Mouse (Mus musculus) hindbrain, embryonic 12.5 days (tissue): Measurements from ENCODE around the gene Olfr1564. TPM values are rescaled to one million over a fixed set of nuclear protein-coding genes. Genes with fewer than 3 reads are reported as not detected.
"Not testable (repeated sequence)": the region's sequence is repeated elsewhere in the genome, so short reads cannot be mapped to it uniquely, and the experiment has no call there.

Experiments
- ATAC-seq: fragments of 200-750 bp; cut with Nextera tagmentation; 2 replicates; pipeline ENCODE4 v1.8.0; 2017; ENCODE audit warnings: moderate TSS enrichment; ENCODE audit not compliant: low FRiP score
- H3K27ac ChIP-seq: fragments of 300-500 bp; sonication (generic); 2 replicates; pipeline ENCODE4 v1.5.1; 2016; ENCODE audit warnings: mild to moderate bottlenecking
- H3K27me3 ChIP-seq: fragments of 300-500 bp; sonication (generic); 2 replicates; pipeline ENCODE4 v1.6.1; 2016; ENCODE audit warnings: mild to moderate bottlenecking
- H3K36me3 ChIP-seq: fragments of 300-500 bp; sonication (generic); 2 replicates; pipeline ENCODE4 v1.6.1; 2016; ENCODE audit warnings: mild to moderate bottlenecking
- H3K4me1 ChIP-seq: fragments of 300-500 bp; sonication (generic); 2 replicates; pipeline ENCODE4 v1.6.1; 2016
- H3K4me2 ChIP-seq: fragments of 300-500 bp; sonication (generic); replicated peaks from 2 replicates; pipeline ENCODE4 v1.6.1; 2016; ENCODE audit warnings: mild to moderate bottlenecking
- H3K4me3 ChIP-seq: fragments of 300-500 bp; sonication (generic); 2 replicates; pipeline ENCODE4 v1.5.1; 2016; ENCODE audit warnings: mild to moderate bottlenecking
- H3K9ac ChIP-seq: fragments of 300-500 bp; sonication (generic); 2 replicates; pipeline ENCODE4 v1.6.1; 2016; ENCODE audit warnings: mild to moderate bottlenecking, moderate library complexity
- H3K9me3 ChIP-seq: fragments of 300-500 bp; sonication (generic); replicated peaks from 2 replicates; pipeline ENCODE4 v1.6.1; 2016; ENCODE audit warnings: mild to moderate bottlenecking
- WGBS: fragments of 180-500 bp; shearing (Covaris S2); methylation state at CpG from one replicate; pipeline ENCODE4 v1.1.7; 2016; 5-methylcytosine and 5-hydroxymethylcytosine counted together
- polyA plus RNA-seq: library from polyadenylated mRNA; unstranded; fragments of >200 nt; fragmentation: Nextera tagmentation; extraction: Ambion mirVana; gene quantifications from 2 replicates; pipeline ENCODE4 v1.2.1, GENCODE M21; 2016

Olfr1564 gene
- polyA plus RNA-seq = not detected in 2 replicates

GRCm38 (mm10) chr17:33221590-33221989 is at the start of gene Olfr1564:
Gene Olfr1564, minus strand, starts transcription at chr17:33221690.
- 81% methylated on average over 2 of the region's 2 CpGs for WGBS
- Histone ChIP-seq H3K36me3 (no peaks in the 10 kb centered on the region), H3K4me3 (no peak within 1 kb of the TSS), H3K4me1 (no peaks in the 10 kb centered on the region), H3K27me3 (no peaks in the 10 kb centered on the region), H3K27ac (no peak within 1 kb of the TSS), H3K9ac (no peak within 1 kb of the TSS), H3K4me2 (no peak within 1 kb of the TSS), H3K9me3 (peaks cover 10% of the 10 kb centered on the region)
- no peak for ATAC-seq

DNA sequence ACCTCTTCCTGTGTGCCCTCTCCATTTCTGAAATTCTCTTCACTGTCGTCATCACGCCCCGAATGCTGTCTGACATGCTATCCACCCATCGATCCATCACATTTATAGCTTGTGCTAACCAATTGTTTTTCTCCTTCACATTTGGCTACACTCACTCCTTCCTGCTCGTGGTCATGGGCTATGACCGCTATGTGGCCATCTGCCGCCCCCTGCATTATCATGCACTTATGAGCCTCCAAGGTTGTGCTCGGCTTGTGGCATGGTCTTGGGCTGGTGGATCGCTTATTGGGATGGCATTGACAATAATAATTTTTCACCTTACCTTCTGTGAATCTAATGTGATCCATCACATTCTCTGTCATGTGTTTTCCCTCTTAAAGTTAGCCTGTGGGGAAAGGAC is 47.4 kb upstream of the Olfr1564 start:
- WGBS = 91% methylated on average over 9 of the region's 9 CpGs
- H3K27me3 ChIP-seq = 0 out of 2 replicates have a peak, but pooled peaks cover 3% of the 10 kb centered on the region
- no peak overlapping the region for H3K9ac ChIP-seq
- no peaks in the 10 kb centered on the region for H3K9me3 ChIP-seq
- no peak overlapping the region for H3K27ac ChIP-seq
- H3K36me3 ChIP-seq = no peaks in the 10 kb centered on the region
- H3K4me3 ChIP-seq = no peak overlapping the region
- no peaks in the 10 kb centered on the region for H3K4me1 ChIP-seq
- ATAC-seq = no peak
- no peak overlapping the region for H3K4me2 ChIP-seq

GRCm38 (mm10) chr17:33264376-33264775 is 42.9 kb upstream of the Olfr1564 start, which contains the start of gene Olfr63:
Gene Olfr63, plus strand, starts transcription at chr17:33264676.
- Histone ChIP-seq H3K4me3 (no peak within 1 kb of the TSS), H3K4me2 (no peak within 1 kb of the TSS), H3K9me3 (no peaks in the 10 kb centered on the region), H3K36me3 (no peaks in the 10 kb centered on the region), H3K27me3 (0 out of 2 replicates have a peak, but pooled peaks cover 3% of the 10 kb centered on the region), H3K9ac (no peak within 1 kb of the TSS), H3K27ac (no peak within 1 kb of the TSS), H3K4me1 (no peaks in the 10 kb centered on the region)
- 68% methylated on average over 1 of the region's 1 CpGs for WGBS
- ATAC-seq = no peak

DNA sequence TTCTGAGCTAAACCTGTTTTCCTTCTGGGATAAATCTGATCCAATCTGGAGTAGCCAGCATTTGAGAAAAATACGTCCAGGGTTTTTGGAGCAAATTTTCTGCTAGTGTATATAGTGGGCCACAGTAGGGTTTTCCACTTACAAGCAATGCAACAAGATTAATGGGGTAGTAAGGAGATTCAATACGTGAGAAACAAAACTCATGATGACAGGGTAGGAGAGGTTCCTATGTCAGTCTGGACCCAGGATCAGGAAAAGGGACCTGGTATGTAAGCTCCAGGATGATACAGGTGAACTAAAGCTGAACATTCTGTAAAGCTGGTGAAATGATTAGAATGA is 33.8 kb upstream of the Olfr1564 start:
- H3K4me2 ChIP-seq, H3K27me3 ChIP-seq, H3K9ac ChIP-seq, H3K27ac ChIP-seq, H3K36me3 ChIP-seq, H3K9me3 ChIP-seq, H3K4me1 ChIP-seq, H3K4me3 ChIP-seq: not testable (repeated sequence)
- WGBS = no CpG with 5 or more reads among the region's 2 CpGs
- ATAC-seq = peak; percentile 46

- 35% methylated on average over 1 of the region's 34 CpGs for WGBS
These were observed 33.2 kb upstream of the Olfr1564 start, which contains the start of gene Zfp955a for GRCm38 (mm10) chr17:33254530-33255318. Gene Zfp955a, minus strand, starts transcription at chr17:33255145.

GRCm38 (mm10) chr17:33236646-33237045 is 15.2 kb upstream of the Olfr1564 start:
- not testable (repeated sequence) for H3K4me1 ChIP-seq, ATAC-seq, H3K27me3 ChIP-seq, H3K4me2 ChIP-seq, H3K4me3 ChIP-seq, H3K27ac ChIP-seq, H3K9me3 ChIP-seq, H3K9ac ChIP-seq
- WGBS = 79% methylated on average over 1 of the region's 1 CpGs
- peaks cover 14% of the 10 kb centered on the region for H3K36me3 ChIP-seq

More at GRCm38 (mm10) chr17:33254530-33255318, 33.2 kb upstream of the Olfr1564 start, which contains the start of gene Zfp955a:
- not testable (repeated sequence) for H3K27me3 ChIP-seq, H3K4me3 ChIP-seq, H3K36me3 ChIP-seq, H3K27ac ChIP-seq, H3K9me3 ChIP-seq, H3K4me1 ChIP-seq, H3K9ac ChIP-seq
- ATAC-seq = peak; percentile 99
- peak within 1 kb of the TSS; percentile 30; the same call in 1 of the 2 replicates for H3K4me2 ChIP-seq

GRCm38 (mm10) chr17:33191002-33191401 is 30.5 kb downstream of the Olfr1564 start, which contains the start of gene Olfr239:
Gene Olfr239, plus strand, starts transcription at chr17:33191302.
- not testable (repeated sequence) for H3K27me3 ChIP-seq, H3K9ac ChIP-seq, H3K36me3 ChIP-seq, ATAC-seq, H3K4me2 ChIP-seq, H3K9me3 ChIP-seq, H3K4me3 ChIP-seq, H3K27ac ChIP-seq, H3K4me1 ChIP-seq
- WGBS = no CpG with 5 or more reads among the region's 2 CpGs

DNA sequence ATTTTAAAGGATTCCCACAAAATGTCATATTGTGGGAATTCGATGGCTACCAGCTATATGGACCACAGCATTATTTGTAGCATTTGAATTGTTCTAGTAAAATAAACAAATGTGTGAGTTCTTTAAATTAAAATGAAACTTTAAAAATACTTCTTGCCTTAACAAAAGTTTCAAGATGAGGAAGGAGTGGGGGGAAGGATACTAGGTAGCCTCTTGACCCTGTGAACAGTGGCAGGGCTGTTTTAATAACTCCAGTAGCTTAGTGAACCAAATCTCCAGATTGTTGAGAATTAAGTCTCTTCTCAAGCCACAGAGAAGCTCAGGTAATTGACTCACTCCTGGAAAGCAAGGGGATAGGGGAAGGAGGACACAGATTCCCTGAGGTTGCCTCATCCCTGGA is 53.3 kb downstream of the Olfr1564 start, which contains the start of gene Olfr55:
Gene Olfr55, plus strand, starts transcription at position 301 of the 400 bp plus-strand sequence.
- H3K27me3 ChIP-seq, H3K9ac ChIP-seq, ATAC-seq, H3K4me3 ChIP-seq, H3K36me3 ChIP-seq, H3K4me1 ChIP-seq, H3K4me2 ChIP-seq, H3K27ac ChIP-seq, H3K9me3 ChIP-seq: not testable (repeated sequence)
- 79% methylated on average over 1 of the region's 1 CpGs for WGBS

Other genes with a start within 250 kb of the Olfr1564 start
- 17.9 and 20.3 TPM in 2 replicates for gene Zfp952, start 228.6 kb downstream of the Olfr1564 start, polyA plus RNA-seq
- gene Zfp763, start 188.3 kb downstream of the Olfr1564 start, polyA plus RNA-seq = 22.6 and 25.4 TPM in 2 replicates
- not detected in 2 replicates for gene 4921501E09Rik, start 153.6 kb downstream of the Olfr1564 start, polyA plus RNA-seq
- gene Zfp563, start 132.4 kb downstream of the Olfr1564 start, polyA plus RNA-seq = 15.6 and 18.2 TPM in 2 replicates
- gene Morc2b, start 82.0 kb downstream of the Olfr1564 start, polyA plus RNA-seq = 0.18 TPM in 1 of 2 replicates, not detected in the other
- not detected in 2 replicates for gene Olfr55, start 53.2 kb downstream of the Olfr1564 start, polyA plus RNA-seq
- 0.05 TPM in 1 of 2 replicates, not detected in the other for gene Olfr239, start 30.4 kb downstream of the Olfr1564 start, polyA plus RNA-seq
- 20.4 and 21.8 TPM in 2 replicates for gene Zfp955a, start 33.5 kb upstream of the Olfr1564 start, polyA plus RNA-seq
- 0.03 TPM in 1 of 2 replicates, not detected in the other for gene Olfr63, start 43.0 kb upstream of the Olfr1564 start, polyA plus RNA-seq
- gene Zfp955b, start 67.9 kb upstream of the Olfr1564 start, polyA plus RNA-seq = 14.3 and 15.6 TPM in 2 replicates
- 12.6 and 13.7 TPM in 2 replicates for gene Zfp81, start 137.2 kb upstream of the Olfr1564 start, polyA plus RNA-seq
- gene Zfp101, start 173.0 kb upstream of the Olfr1564 start, polyA plus RNA-seq = 19.4 and 22.4 TPM in 2 replicates
- not detected in 2 replicates for gene Actl9, start 211.2 kb upstream of the Olfr1564 start, polyA plus RNA-seq